ENCODE assay signal across 12 mouse cellular contexts in genomic region chr17:27940352-27940751, GRCm38 (mm10). TPM values are rescaled to one million over a fixed set of nuclear protein-coding genes. Genes with fewer than 3 reads are reported as not detected.
DNase-seq lines count a peak whose midpoint lies in the region; ATAC-seq and TF ChIP-seq lines count a peak whose summit lies in the region.
"Had no signal": no experiment of that assay in that cellular context is flagged by ENCODE, and none has a peak within 500 bp of the region (broad histone marks: within the 10 kb centered on the region; RNA-seq: fewer than 3 reads in every experiment).

No protein-coding gene starts in this region.

- no peak overlapping the region for H3K4me2 ChIP-seq in embryonic facial prominence, embryonic 13.5 days
- no peak overlapping the region for H3K4me2 ChIP-seq in heart, embryonic 16.5 days (ENCODE audit: low read depth, low read length)
- H3K4me2 ChIP-seq: stomach, embryonic 15.5 days had no signal

- TF ChIP-seq POLR2A in lung, adult 2 months (IDR thresholded peaks at IDR 0.05; ENCODE audit: borderline replicate concordance, extremely low read depth, low read depth, low read length) = no peak

- 69% methylated on average over 4 of the region's 4 CpGs for WGBS in embryonic facial prominence, embryonic 13.5 days
- 77% methylated on average over 4 of the region's 4 CpGs for WGBS in embryonic facial prominence, embryonic 10.5 days
- WGBS in lung, adult 2 months = 33% methylated on average over 4 of the region's 4 CpGs
- WGBS in heart, embryonic 16.5 days = 75% methylated on average over 4 of the region's 4 CpGs

- no peak for ATAC-seq in embryonic facial prominence, embryonic 13.5 days (ENCODE audit: insufficient number of reproducible peaks, insufficient read depth, low FRiP score, low TSS enrichment, low read depth)
- no peak for ATAC-seq in heart, embryonic 16.5 days (replicated peaks; ENCODE audit: extremely low read depth, insufficient read depth, low FRiP score)

- H3K27me3 ChIP-seq in embryonic facial prominence, embryonic 13.5 days = no peaks in the 10 kb centered on the region
- H3K27me3 ChIP-seq in embryonic facial prominence, embryonic 10.5 days (replicated peaks; ENCODE audit: low read depth, poor library complexity, severe bottlenecking) = no peaks in the 10 kb centered on the region
- H3K27me3 ChIP-seq in heart, embryonic 16.5 days (ENCODE audit: control insufficient read depth, insufficient read depth, low read length) = no peaks in the 10 kb centered on the region
- H3K27me3 ChIP-seq: stomach, embryonic 15.5 days had no signal

- H3K27ac ChIP-seq in embryonic facial prominence, embryonic 13.5 days = peak overlapping the region; percentile 22; the same call in 1 of the 2 replicates
- H3K27ac ChIP-seq in embryonic facial prominence, embryonic 10.5 days (replicated peaks) = no peak overlapping the region
- peak overlapping the region; percentile 7; the same call in 1 of the 2 replicates for H3K27ac ChIP-seq in heart, embryonic 16.5 days (ENCODE audit: low read length)
- H3K27ac ChIP-seq: stomach, embryonic 15.5 days had no signal

- no peaks in the 10 kb centered on the region for H3K9me3 ChIP-seq in embryonic facial prominence, embryonic 13.5 days
- no peaks in the 10 kb centered on the region for H3K9me3 ChIP-seq in embryonic facial prominence, embryonic 10.5 days
- H3K9me3 ChIP-seq in heart, embryonic 16.5 days (replicated peaks; ENCODE audit: control insufficient read depth, low read length) = no peaks in the 10 kb centered on the region
- H3K9me3 ChIP-seq: stomach, embryonic 15.5 days had no signal

- no peak overlapping the region for H3K9ac ChIP-seq in embryonic facial prominence, embryonic 13.5 days
- H3K9ac ChIP-seq in heart, embryonic 16.5 days (ENCODE audit: low read length) = peak overlapping the region; percentile 17; the same call in 1 of the 2 replicates
- H3K9ac ChIP-seq: stomach, embryonic 15.5 days had no signal

- no peak for TF ChIP-seq CTCF in lung, adult 2 months (IDR thresholded peaks at IDR 0.05; ENCODE audit: insufficient read depth, low read length)

- no peak overlapping the region for H3K4me3 ChIP-seq in embryonic facial prominence, embryonic 13.5 days
- no peak overlapping the region for H3K4me3 ChIP-seq in embryonic facial prominence, embryonic 10.5 days
- H3K4me3 ChIP-seq in lung, adult 2 months (replicated peaks; ENCODE audit: extremely low read depth, low read depth, low read length) = no peak overlapping the region
- H3K4me3 ChIP-seq in heart, embryonic 16.5 days (ENCODE audit: low read length) = no peak overlapping the region
- H3K4me3 ChIP-seq: stomach, embryonic 15.5 days had no signal

- DNase-seq in embryonic facial prominence, embryonic 10.5 days (ENCODE audit: low spot score) = no peak
- DNase-seq in lung, adult 18-20 months = peak; percentile 33 to 53
- DNase-seq in lung, adult 2 months = no peak
- DNase-seq in lung, postnatal 14 days = peak; percentile 32
- DNase-seq in cerebellum, adult 11-12 months = no peak
- DNase-seq in left cerebral cortex, adult 18-20 months (ENCODE audit: low spot score in 2 of 2) = no peak
- DNase-seq: B cell, adult 2 months; cerebellum, adult 11 months; gastrocnemius, postnatal 10 days had no signal

- no peaks in the 10 kb centered on the region for H3K36me3 ChIP-seq in embryonic facial prominence, embryonic 13.5 days
- H3K36me3 ChIP-seq in embryonic facial prominence, embryonic 10.5 days (replicated peaks) = no peaks in the 10 kb centered on the region
- no peaks in the 10 kb centered on the region for H3K36me3 ChIP-seq in heart, embryonic 16.5 days (ENCODE audit: control insufficient read depth, insufficient read depth)
- H3K36me3 ChIP-seq: stomach, embryonic 15.5 days had no signal

- H3K4me1 ChIP-seq in embryonic facial prominence, embryonic 13.5 days = peaks cover 53% of the 10 kb centered on the region
- peaks cover 34% of the 10 kb centered on the region for H3K4me1 ChIP-seq in embryonic facial prominence, embryonic 10.5 days
- H3K4me1 ChIP-seq in lung, adult 2 months (ENCODE audit: control insufficient read depth, insufficient read depth, low read length) = peaks cover 43% of the 10 kb centered on the region
- peaks cover 40% of the 10 kb centered on the region for H3K4me1 ChIP-seq in heart, embryonic 16.5 days (ENCODE audit: control insufficient read depth, insufficient read depth, low read length)

RNA-seq across cellular contexts. Expression of gene Taf11, which starts 30.7 kb away (rescaled TPM):
- polyA plus RNA-seq in embryonic facial prominence, embryonic 13.5 days (2015; fragmentation: Nextera tagmentation; extraction: Ambion mirVana) = 89.6 and 90.4 TPM in 2 replicates
- polyA plus RNA-seq in embryonic facial prominence, embryonic 10.5 days (2016; fragmentation: Nextera tagmentation; extraction: Ambion mirVana) = 87.5 and 96.2 TPM in 2 replicates
- polyA plus RNA-seq in lung, adult 2 months (2012; rRNA removed) = 8.3 and 11.5 TPM in 2 replicates
- polyA plus RNA-seq in heart, embryonic 16.5 days (2015; fragmentation: Nextera tagmentation; extraction: Ambion mirVana) = 44.5 and 49.9 TPM in 2 replicates
- 10 to 100 TPM; 47.6 to 49.3 TPM for total RNA-seq in left cerebral cortex, adult 18-20 months (2021)

RNA-seq across cellular contexts. Expression of gene Anks1, which starts 31.2 kb away (rescaled TPM):
- 13.3 and 13.4 TPM in 2 replicates for polyA plus RNA-seq in embryonic facial prominence, embryonic 13.5 days (2015; fragmentation: Nextera tagmentation; extraction: Ambion mirVana)
- polyA plus RNA-seq in embryonic facial prominence, embryonic 10.5 days (2016; fragmentation: Nextera tagmentation; extraction: Ambion mirVana) = 18.0 and 19.4 TPM in 2 replicates
- polyA plus RNA-seq in lung, adult 2 months (2012; rRNA removed) = 89.4 and 97.9 TPM in 2 replicates
- 11.4 and 13.0 TPM in 2 replicates for polyA plus RNA-seq in heart, embryonic 16.5 days (2015; fragmentation: Nextera tagmentation; extraction: Ambion mirVana)
- 10 to 100 TPM; 39.5 to 44.5 TPM for total RNA-seq in left cerebral cortex, adult 18-20 months (2021)

Comparison
In these comparisons a context has a peak if more than half of its experiments do, and no peak if none do; other contexts are left out.
1. DNase-seq: peak in lung, adult 18-20 months (2 of 2) and lung, postnatal 14 days (single experiment); none in embryonic facial prominence, embryonic 10.5 days (single experiment), lung, adult 2 months (single experiment), cerebellum, adult 11-12 months (single experiment) and left cerebral cortex, adult 18-20 months (0 of 2).